Mouse (Mus musculus) heart, adult 2 months (tissue): Measurements from ENCODE around the gene Mov10.
"Not testable (repeated sequence)": the region's sequence is repeated elsewhere in the genome, so short reads cannot be mapped to it uniquely, and the experiment has no call there.

ENCODE experiments used
- CTCF ChIP-seq: fragments of 200-600 bp; IDR thresholded peaks from 2 replicates; pipeline ENCODE4 v1.8.1; 2022; ENCODE audit warnings: antibody characterized with exemption, mild to moderate bottlenecking, moderate library complexity
- POLR2A ChIP-seq: fragments of 200-500 bp; IDR thresholded peaks from 2 replicates; pipeline ENCODE4 v1.6.1; 2011; ENCODE audit warnings: mild to moderate bottlenecking, low read depth, low read length, control low read depth; ENCODE audit not compliant: insufficient read depth

- not testable (repeated sequence) for TF ChIP-seq POLR2A
- TF ChIP-seq CTCF = peak; percentile 47
Measured at GRCm38 (mm10) chr3:104752845-104753244, 65.5 kb downstream of the Mov10 start.
